Mouse (Mus musculus) cortical plate, adult 2 months (tissue): ENCODE data around the gene Ddx43.

Source experiments
- CTCF ChIP-seq: fragments of 200-500 bp; IDR thresholded peaks from 2 replicates; pipeline ENCODE4 v1.5.1; 2011; ENCODE audit warnings: mild to moderate bottlenecking, control low read depth, low read length; ENCODE audit not compliant: insufficient read depth; ENCODE audit errors: extremely low read depth
- POLR2A ChIP-seq: fragments of 200-500 bp; IDR thresholded peaks from 2 replicates; pipeline ENCODE4 v1.6.1; 2011; ENCODE audit warnings: mild to moderate bottlenecking, low read length, control low read depth; ENCODE audit not compliant: insufficient read depth; ENCODE audit errors: extremely low read depth

DNA sequence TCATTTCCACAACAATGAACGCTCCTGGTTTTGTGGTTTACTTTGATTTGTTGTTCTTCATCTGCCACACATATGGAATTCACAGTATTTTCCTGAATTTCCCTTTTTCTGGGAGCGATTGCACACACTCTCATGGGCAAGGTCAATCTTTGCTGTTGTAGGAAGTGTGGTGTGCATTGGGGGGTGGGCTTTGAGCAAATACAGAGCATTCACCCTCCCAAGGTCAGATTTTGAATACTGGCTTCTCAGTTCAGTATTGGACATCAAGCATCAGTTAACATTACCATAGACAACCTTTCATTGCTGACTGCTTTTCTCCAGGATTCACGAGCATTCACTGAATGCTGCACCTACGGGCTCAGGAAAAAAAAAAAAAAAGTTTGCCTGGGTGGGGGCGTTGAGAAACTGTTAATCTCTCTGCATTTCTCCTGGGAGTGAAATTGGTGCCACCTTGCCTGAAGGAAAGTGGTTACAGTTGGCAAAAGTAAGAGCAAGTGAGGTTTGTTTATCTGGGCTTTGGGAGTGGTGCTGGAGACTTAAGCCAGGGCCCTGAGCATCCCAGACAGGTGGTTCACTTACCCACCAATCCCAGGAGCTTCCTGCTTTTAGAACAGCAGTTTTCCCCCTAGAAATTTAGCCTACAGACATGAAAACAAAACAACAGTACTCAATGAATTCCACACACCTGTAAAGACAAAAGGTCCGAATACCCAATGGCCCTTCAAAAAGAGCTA is 35.7 kb upstream of the Ddx43 start:
- TF ChIP-seq CTCF (no peak), POLR2A (no peak)
